Mouse (Mus musculus): ENCODE measurements around the gene Rabep1. TPM values are rescaled to one million over a fixed set of nuclear protein-coding genes. Genes with fewer than 3 reads are reported as not detected.

Rabep1 gene
- 29.5 and 31.6 TPM in 2 replicates for polyA plus RNA-seq (2015; fragmentation: Nextera tagmentation; extraction: Ambion mirVana)

- Histone ChIP-seq H3K9ac (replicated peaks; ENCODE audit: low read length) (peak within 1 kb of the TSS; percentile 95), H3K4me1 (ENCODE audit: insufficient read depth, low read length) (peaks cover 16% of the 10 kb centered on the region), H3K9me3 (ENCODE audit: low read length) (no peaks in the 10 kb centered on the region), H3K4me3 (ENCODE audit: low read length) (peak within 1 kb of the TSS; percentile 94), H3K27ac (ENCODE audit: low read length) (peak within 1 kb of the TSS; percentile 76), H3K36me3 (ENCODE audit: insufficient read depth, low read length) (no peaks in the 10 kb centered on the region), H3K27me3 (ENCODE audit: insufficient read depth, low read length) (no peaks in the 10 kb centered on the region), H3K4me2 (replicated peaks; ENCODE audit: low read depth, low read length) (peak within 1 kb of the TSS; percentile 65)
- ATAC-seq (ENCODE audit: low FRiP score, low TSS enrichment), result peak; percentile 97
- WGBS, result 0% methylated on average over 57 of the region's 88 CpGs
Measured at GRCm38 (mm10) chr11:70844559-70845456, at the start of gene Rabep1. Rabep1 (plus strand) TSS chr11:70844778.

GRCm38 (mm10) chr11:70802208-70802864 lies 42.2 kb upstream of the Rabep1 start:
- no peaks in the 10 kb centered on the region for H3K36me3 ChIP-seq (ENCODE audit: insufficient read depth, low read length)
- no peaks in the 10 kb centered on the region for H3K27me3 ChIP-seq (ENCODE audit: insufficient read depth, low read length)
- no peak overlapping the region for H3K4me3 ChIP-seq (ENCODE audit: low read length)
- 95% methylated on average over 2 of the region's 2 CpGs for WGBS
- no peak overlapping the region for H3K27ac ChIP-seq (ENCODE audit: low read length)
- H3K4me1 ChIP-seq (ENCODE audit: insufficient read depth, low read length), result no peaks in the 10 kb centered on the region
- H3K9ac ChIP-seq (replicated peaks; ENCODE audit: low read length), result no peak overlapping the region
- no peaks in the 10 kb centered on the region for H3K9me3 ChIP-seq (ENCODE audit: low read length)
- no peak for ATAC-seq (ENCODE audit: low FRiP score, low TSS enrichment)
- no peak overlapping the region for H3K4me2 ChIP-seq (replicated peaks; ENCODE audit: low read depth, low read length)

- no peak for ATAC-seq (ENCODE audit: low FRiP score, low TSS enrichment)
- H3K9ac ChIP-seq (replicated peaks; ENCODE audit: low read length), result no peak overlapping the region
Measured at GRCm38 (mm10) chr11:70802865-70803261, 41.7 kb upstream of the Rabep1 start.

GRCm38 (mm10) chr11:70803711-70804200 lies 40.8 kb upstream of the Rabep1 start:
- no peaks in the 10 kb centered on the region for H3K9me3 ChIP-seq (ENCODE audit: low read length)
- H3K4me3 ChIP-seq (ENCODE audit: low read length), result no peak overlapping the region
- H3K27ac ChIP-seq (ENCODE audit: low read length), result no peak overlapping the region
- 57% methylated on average over 6 of the region's 6 CpGs for WGBS
- H3K4me2 ChIP-seq (replicated peaks; ENCODE audit: low read depth, low read length), result no peak overlapping the region
- no peaks in the 10 kb centered on the region for H3K27me3 ChIP-seq (ENCODE audit: insufficient read depth, low read length)
- no peaks in the 10 kb centered on the region for H3K36me3 ChIP-seq (ENCODE audit: insufficient read depth, low read length)
- no peaks in the 10 kb centered on the region for H3K4me1 ChIP-seq (ENCODE audit: insufficient read depth, low read length)
- H3K9ac ChIP-seq (replicated peaks; ENCODE audit: low read length), result no peak overlapping the region
- ATAC-seq (ENCODE audit: low FRiP score, low TSS enrichment), result no peak

More at GRCm38 (mm10) chr11:70802865-70803261, 41.7 kb upstream of the Rabep1 start:
- Histone ChIP-seq H3K36me3 (ENCODE audit: insufficient read depth, low read length) (no peaks in the 10 kb centered on the region), H3K27ac (ENCODE audit: low read length) (no peak overlapping the region), H3K9me3 (ENCODE audit: low read length) (no peaks in the 10 kb centered on the region), H3K27me3 (ENCODE audit: insufficient read depth, low read length) (no peaks in the 10 kb centered on the region), H3K4me3 (ENCODE audit: low read length) (no peak overlapping the region), H3K4me1 (ENCODE audit: insufficient read depth, low read length) (no peaks in the 10 kb centered on the region), H3K4me2 (replicated peaks; ENCODE audit: low read depth, low read length) (no peak overlapping the region)
- WGBS, result 76% methylated on average over 2 of the region's 2 CpGs

- H3K27me3 ChIP-seq (ENCODE audit: insufficient read depth, low read length), result no peaks in the 10 kb centered on the region
- H3K4me1 ChIP-seq (ENCODE audit: insufficient read depth, low read length), result no peaks in the 10 kb centered on the region
- no peak overlapping the region for H3K9ac ChIP-seq (replicated peaks; ENCODE audit: low read length)
- 84% methylated on average over 3 of the region's 3 CpGs for WGBS
- no peak overlapping the region for H3K4me3 ChIP-seq (ENCODE audit: low read length)
- no peak overlapping the region for H3K27ac ChIP-seq (ENCODE audit: low read length)
- H3K36me3 ChIP-seq (ENCODE audit: insufficient read depth, low read length), result no peaks in the 10 kb centered on the region
- H3K9me3 ChIP-seq (ENCODE audit: low read length), result no peaks in the 10 kb centered on the region
- H3K4me2 ChIP-seq (replicated peaks; ENCODE audit: low read depth, low read length), result no peak overlapping the region
- no peak for ATAC-seq (ENCODE audit: low FRiP score, low TSS enrichment)
Measured at GRCm38 (mm10) chr11:70804395-70804794, 40.2 kb upstream of the Rabep1 start.

GRCm38 (mm10) chr11:70805641-70806175 lies 38.9 kb upstream of the Rabep1 start:
- no peaks in the 10 kb centered on the region for H3K27me3 ChIP-seq (ENCODE audit: insufficient read depth, low read length)
- no peaks in the 10 kb centered on the region for H3K4me1 ChIP-seq (ENCODE audit: insufficient read depth, low read length)
- ATAC-seq (ENCODE audit: low FRiP score, low TSS enrichment), result no peak
- no peak overlapping the region for H3K4me3 ChIP-seq (ENCODE audit: low read length)
- H3K36me3 ChIP-seq (ENCODE audit: insufficient read depth, low read length), result no peaks in the 10 kb centered on the region
- no peak overlapping the region for H3K9ac ChIP-seq (replicated peaks; ENCODE audit: low read length)
- 0 out of 2 replicates have a peak overlapping the region, but pooled peaks have one; percentile 15 for H3K27ac ChIP-seq (ENCODE audit: low read length)
- no peaks in the 10 kb centered on the region for H3K9me3 ChIP-seq (ENCODE audit: low read length)
- whole genome bisulfite sequencing, result 79% methylated on average over 8 of the region's 8 CpGs
- H3K4me2 ChIP-seq (replicated peaks; ENCODE audit: low read depth, low read length), result peak overlapping the region; percentile 11; the same call in 1 of the 2 replicates

GRCm38 (mm10) chr11:70806697-70807096 lies 37.9 kb upstream of the Rabep1 start:
- no peak for ATAC-seq (ENCODE audit: low FRiP score, low TSS enrichment)
- WGBS, result 82% methylated on average over 4 of the region's 4 CpGs
- no peaks in the 10 kb centered on the region for H3K4me1 ChIP-seq (ENCODE audit: insufficient read depth, low read length)
- H3K9ac ChIP-seq (replicated peaks; ENCODE audit: low read length), result no peak overlapping the region
- H3K36me3 ChIP-seq (ENCODE audit: insufficient read depth, low read length), result no peaks in the 10 kb centered on the region
- H3K27ac ChIP-seq (ENCODE audit: low read length), result no peak overlapping the region
- H3K4me2 ChIP-seq (replicated peaks; ENCODE audit: low read depth, low read length), result no peak overlapping the region
- H3K4me3 ChIP-seq (ENCODE audit: low read length), result no peak overlapping the region
- no peaks in the 10 kb centered on the region for H3K9me3 ChIP-seq (ENCODE audit: low read length)
- no peaks in the 10 kb centered on the region for H3K27me3 ChIP-seq (ENCODE audit: insufficient read depth, low read length)

- no peak overlapping the region for H3K4me2 ChIP-seq (replicated peaks; ENCODE audit: low read depth, low read length)
- no peak for ATAC-seq (ENCODE audit: low FRiP score, low TSS enrichment)
- no peaks in the 10 kb centered on the region for H3K36me3 ChIP-seq (ENCODE audit: insufficient read depth, low read length)
- no peak overlapping the region for H3K27ac ChIP-seq (ENCODE audit: low read length)
- 85% methylated on average over 4 of the region's 4 CpGs for WGBS
- no peaks in the 10 kb centered on the region for H3K4me1 ChIP-seq (ENCODE audit: insufficient read depth, low read length)
- H3K9ac ChIP-seq (replicated peaks; ENCODE audit: low read length), result no peak overlapping the region
- no peaks in the 10 kb centered on the region for H3K27me3 ChIP-seq (ENCODE audit: insufficient read depth, low read length)
- H3K4me3 ChIP-seq (ENCODE audit: low read length), result no peak overlapping the region
- H3K9me3 ChIP-seq (ENCODE audit: low read length), result no peaks in the 10 kb centered on the region
Measured at GRCm38 (mm10) chr11:70807630-70808029, 36.9 kb upstream of the Rabep1 start.

GRCm38 (mm10) chr11:70808101-70808500 lies 36.5 kb upstream of the Rabep1 start:
- Histone ChIP-seq H3K27ac (ENCODE audit: low read length) (no peak overlapping the region), H3K9ac (replicated peaks; ENCODE audit: low read length) (no peak overlapping the region), H3K4me2 (replicated peaks; ENCODE audit: low read depth, low read length) (no peak overlapping the region), H3K4me1 (ENCODE audit: insufficient read depth, low read length) (no peaks in the 10 kb centered on the region), H3K4me3 (ENCODE audit: low read length) (no peak overlapping the region), H3K36me3 (ENCODE audit: insufficient read depth, low read length) (no peaks in the 10 kb centered on the region), H3K9me3 (ENCODE audit: low read length) (no peaks in the 10 kb centered on the region), H3K27me3 (ENCODE audit: insufficient read depth, low read length) (no peaks in the 10 kb centered on the region)
- ATAC-seq (ENCODE audit: low FRiP score, low TSS enrichment), result no peak
- 71% methylated on average over 3 of the region's 3 CpGs for WGBS
